8 mouse cellular contexts compared by ENCODE assay signal in genomic region chr10:12922574-12923353, GRCm38 (mm10). TPM values are rescaled to one million over a fixed set of nuclear protein-coding genes. Genes with fewer than 3 reads are reported as not detected.
DNase-seq lines count a peak whose midpoint lies in the region; ATAC-seq lines count a peak whose summit lies in the region.

No protein-coding gene starts in this region.

- no peaks in the 10 kb centered on the region for H3K9me3 ChIP-seq in heart, embryonic 13.5 days
- H3K9me3 ChIP-seq in liver, embryonic 12.5 days (replicated peaks), result no peaks in the 10 kb centered on the region
- no peaks in the 10 kb centered on the region for H3K9me3 ChIP-seq in stomach, embryonic 15.5 days

- ATAC-seq in heart, embryonic 13.5 days (ENCODE audit: extremely low read depth, insufficient number of reproducible peaks, low FRiP score, low TSS enrichment), result peak; percentile 82
- peak; percentile 87 for ATAC-seq in liver, embryonic 12.5 days
- ATAC-seq in stomach, embryonic 15.5 days (ENCODE audit: insufficient read depth, low FRiP score, low read depth), result peak; percentile 86

- under 1% methylated on average over 55 of the region's 55 CpGs for WGBS in heart, embryonic 13.5 days
- WGBS in liver, embryonic 12.5 days (ENCODE audit: insufficient replicate concordance), result under 1% methylated on average over 55 of the region's 55 CpGs
- under 1% methylated on average over 54 of the region's 55 CpGs for WGBS in stomach, embryonic 15.5 days

- H3K4me1 ChIP-seq in brown adipose tissue, adult 24 weeks (ENCODE audit: control insufficient read depth, insufficient read depth, insufficient read length, low read length), result no peaks in the 10 kb centered on the region
- peaks cover 10% of the 10 kb centered on the region; the same call in 1 of the 2 replicates for H3K4me1 ChIP-seq in heart, embryonic 13.5 days
- peaks cover 20% of the 10 kb centered on the region for H3K4me1 ChIP-seq in liver, embryonic 12.5 days
- H3K4me1 ChIP-seq in stomach, embryonic 15.5 days, result 0 out of 2 replicates have a peak, but pooled peaks cover 5% of the 10 kb centered on the region

- H3K4me2 ChIP-seq in heart, embryonic 13.5 days, result peak overlapping the region; percentile 75
- H3K4me2 ChIP-seq in liver, embryonic 12.5 days, result peak overlapping the region; percentile 79
- peak overlapping the region; percentile 60 for H3K4me2 ChIP-seq in stomach, embryonic 15.5 days

- no peaks in the 10 kb centered on the region for H3K36me3 ChIP-seq in heart, embryonic 13.5 days
- H3K36me3 ChIP-seq in liver, embryonic 12.5 days, result no peaks in the 10 kb centered on the region
- no peaks in the 10 kb centered on the region for H3K36me3 ChIP-seq in stomach, embryonic 15.5 days

- H3K4me3 ChIP-seq in brown adipose tissue, adult 24 weeks (ENCODE audit: insufficient read depth, low read depth, low read length), result peak overlapping the region; percentile 78
- H3K4me3 ChIP-seq in heart, embryonic 13.5 days, result peak overlapping the region; percentile 79
- peak overlapping the region; percentile 82 for H3K4me3 ChIP-seq in liver, embryonic 12.5 days
- peak overlapping the region; percentile 82 for H3K4me3 ChIP-seq in stomach, embryonic 15.5 days (replicated peaks)

- peak overlapping the region; percentile 89 for H3K9ac ChIP-seq in heart, embryonic 13.5 days
- H3K9ac ChIP-seq in liver, embryonic 12.5 days, result peak overlapping the region; percentile 81
- peak overlapping the region; percentile 57 for H3K9ac ChIP-seq in stomach, embryonic 15.5 days

- peak; percentile 95 for DNase-seq in CD4-positive, CD25-positive, alpha-beta regulatory T cell, adult 2 months (ENCODE audit: low read depth, low spot score)
- DNase-seq in fat pad, adult 2 months (ENCODE audit: extremely low read depth, low read depth, low spot score), result peak; percentile 59
- peak; percentile 95 for DNase-seq in kidney, postnatal 10 days
- peak; percentile 92 to 93 for DNase-seq in natural killer cell, adult 2 months (ENCODE audit: low spot score in 2 of 2)

- peak overlapping the region; percentile 14; the same call in 1 of the 2 replicates for H3K27ac ChIP-seq in brown adipose tissue, adult 24 weeks (replicated peaks; ENCODE audit: low read depth, low read length)
- peak overlapping the region; percentile 89 for H3K27ac ChIP-seq in heart, embryonic 13.5 days (replicated peaks)
- peak overlapping the region; percentile 87 for H3K27ac ChIP-seq in liver, embryonic 12.5 days
- peak overlapping the region; percentile 93 for H3K27ac ChIP-seq in stomach, embryonic 15.5 days

- H3K27me3 ChIP-seq in heart, embryonic 13.5 days (replicated peaks), result no peaks in the 10 kb centered on the region
- H3K27me3 ChIP-seq in liver, embryonic 12.5 days (replicated peaks), result no peaks in the 10 kb centered on the region
- H3K27me3 ChIP-seq in stomach, embryonic 15.5 days (replicated peaks), result no peaks in the 10 kb centered on the region

RNA-seq across cellular contexts. Expression of gene Stx11, which starts 41.3 kb away (rescaled TPM):
- 0.99 and 1.0 TPM in 2 replicates for polyA plus RNA-seq in brown adipose tissue, adult 24 weeks (2012; ENCODE audit: insufficient read depth, insufficient read length, missing spikeins)
- 2.9 and 5.0 TPM in 2 replicates for polyA plus RNA-seq in heart, embryonic 13.5 days (2015; fragmentation: Nextera tagmentation; extraction: Ambion mirVana)
- polyA plus RNA-seq in liver, embryonic 12.5 days (2016; fragmentation: Nextera tagmentation; extraction: Ambion mirVana), result 15.1 and 16.6 TPM in 2 replicates
- polyA plus RNA-seq in stomach, embryonic 15.5 days (2015; fragmentation: Nextera tagmentation; extraction: Ambion mirVana), result 5.4 and 6.1 TPM in 2 replicates

RNA-seq across cellular contexts. Expression of gene Utrn, which starts 53.6 kb away (rescaled TPM):
- polyA plus RNA-seq in brown adipose tissue, adult 24 weeks (2012; ENCODE audit: insufficient read depth, insufficient read length, missing spikeins), result 27.9 and 42.7 TPM in 2 replicates
- 55.0 and 55.8 TPM in 2 replicates for polyA plus RNA-seq in heart, embryonic 13.5 days (2015; fragmentation: Nextera tagmentation; extraction: Ambion mirVana)
- polyA plus RNA-seq in liver, embryonic 12.5 days (2016; fragmentation: Nextera tagmentation; extraction: Ambion mirVana), result 14.9 and 15.3 TPM in 2 replicates
- polyA plus RNA-seq in stomach, embryonic 15.5 days (2015; fragmentation: Nextera tagmentation; extraction: Ambion mirVana), result 68.1 and 72.2 TPM in 2 replicates

Comparison
In these comparisons a context has a peak if more than half of its experiments do, and no peak if none do; other contexts are left out.
1. Peak in every context shown above with its lines: DNase-seq, ATAC-seq, H3K4me3 ChIP-seq and H3K27ac ChIP-seq.
2. H3K27ac ChIP-seq: peak in every context shown above with its lines; median percentile 93 in stomach, embryonic 15.5 days; 89 in heart, embryonic 13.5 days; 87 in liver, embryonic 12.5 days; 14 in brown adipose tissue, adult 24 weeks.